Mouse (Mus musculus): ENCODE measurements around the gene Mpp6.
A peak's percentile ranks its signal among the peaks of the same experiment; 100 is the strongest.

The Mpp6 gene

DNA sequence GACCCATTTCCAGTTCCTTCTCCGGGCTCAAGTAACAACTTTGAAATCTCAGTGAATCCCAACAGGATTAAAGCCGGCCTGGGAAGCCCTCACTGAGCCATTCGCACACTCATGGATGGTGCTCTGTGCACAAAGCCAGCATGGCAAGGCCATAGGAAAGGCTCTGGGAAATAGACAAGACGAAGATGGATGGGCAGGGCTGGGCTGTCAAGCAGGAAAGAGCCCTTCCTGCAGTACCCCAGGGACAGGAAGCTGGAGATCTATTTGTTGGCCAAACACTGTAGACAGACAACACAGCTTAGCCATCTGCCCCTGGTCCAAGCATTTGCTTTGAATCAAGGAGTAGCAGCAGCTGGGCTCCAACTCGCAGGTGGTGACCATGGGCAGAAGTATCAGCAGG, 118.1 kb downstream of the Mpp6 start:
- DNase-seq (ENCODE audit: low spot score in 2 of 2), result no peak

- DNase-seq (ENCODE audit: low spot score in 2 of 2), result no peak
These were observed 121.2 kb downstream of the Mpp6 start for GRCm38 (mm10) chr6:50231288-50231687.

- DNase-seq (ENCODE audit: low spot score in 2 of 2), result no peak
These were observed 122.9 kb downstream of the Mpp6 start for GRCm38 (mm10) chr6:50232984-50233383.

- no peak for DNase-seq (ENCODE audit: low spot score in 2 of 2)
These were observed 127.9 kb downstream of the Mpp6 start for GRCm38 (mm10) chr6:50237963-50238362.

DNA sequence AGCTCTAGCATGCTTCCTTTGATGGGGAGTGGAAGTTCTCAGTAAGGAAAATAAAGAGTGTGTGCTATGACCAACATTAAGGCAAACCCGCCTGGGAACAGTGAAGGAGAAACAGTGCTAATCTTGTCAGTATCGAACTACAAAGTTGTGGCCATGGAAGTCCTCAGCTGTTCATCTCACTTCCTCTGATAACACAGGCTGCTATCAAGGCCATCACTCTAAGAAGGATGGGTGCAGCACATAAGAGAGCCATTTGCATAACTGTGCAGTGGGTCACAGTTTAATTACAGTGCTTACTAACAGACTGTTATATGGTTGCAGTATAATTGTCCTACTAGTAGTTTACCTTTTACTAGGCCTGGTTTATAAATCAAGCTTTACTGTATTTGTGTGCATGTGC, 129.9 kb downstream of the Mpp6 start:
- no peak for DNase-seq (ENCODE audit: low spot score in 2 of 2)

DNA sequence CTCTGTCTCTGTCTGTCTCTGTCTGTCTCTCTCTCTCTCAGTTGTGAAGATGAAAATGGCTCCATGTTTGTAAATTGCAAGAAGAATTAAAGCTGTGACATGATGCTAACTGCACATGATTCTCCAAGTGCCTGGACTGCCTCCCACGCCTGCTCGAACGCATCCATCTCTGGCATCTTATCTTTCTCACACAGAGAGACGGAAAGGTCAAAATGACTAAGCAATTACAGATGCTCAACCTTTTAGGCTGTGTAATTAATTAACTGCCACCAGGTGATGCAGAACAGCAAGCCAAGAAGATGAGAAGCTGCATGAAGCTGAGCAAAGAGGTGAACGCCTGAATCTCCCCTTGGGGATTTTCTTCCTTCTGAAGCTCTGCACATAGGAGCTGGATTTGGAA, 130.4 kb downstream of the Mpp6 start:
- no peak for DNase-seq (ENCODE audit: low spot score in 2 of 2)

DNA sequence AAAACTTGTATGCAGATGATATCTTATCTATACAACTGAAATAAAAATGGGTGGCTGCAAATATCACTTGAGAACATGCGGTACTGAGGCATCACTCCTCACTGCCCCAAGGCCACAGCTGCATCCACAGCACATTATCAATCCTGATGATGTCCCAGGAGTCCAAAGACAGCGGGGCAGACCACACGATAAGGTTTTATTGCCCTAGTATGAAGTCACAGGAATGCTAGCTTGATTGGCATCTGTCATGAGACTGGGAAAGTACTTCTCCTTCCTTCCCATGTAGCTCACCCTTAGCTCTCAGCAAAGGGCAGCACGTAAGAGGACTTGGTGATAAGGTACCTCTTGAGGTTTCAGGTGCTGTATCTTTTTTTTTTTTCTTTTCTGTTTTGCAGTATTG, 134.1 kb downstream of the Mpp6 start:
- DNase-seq (ENCODE audit: low spot score in 2 of 2), result no peak

DNA sequence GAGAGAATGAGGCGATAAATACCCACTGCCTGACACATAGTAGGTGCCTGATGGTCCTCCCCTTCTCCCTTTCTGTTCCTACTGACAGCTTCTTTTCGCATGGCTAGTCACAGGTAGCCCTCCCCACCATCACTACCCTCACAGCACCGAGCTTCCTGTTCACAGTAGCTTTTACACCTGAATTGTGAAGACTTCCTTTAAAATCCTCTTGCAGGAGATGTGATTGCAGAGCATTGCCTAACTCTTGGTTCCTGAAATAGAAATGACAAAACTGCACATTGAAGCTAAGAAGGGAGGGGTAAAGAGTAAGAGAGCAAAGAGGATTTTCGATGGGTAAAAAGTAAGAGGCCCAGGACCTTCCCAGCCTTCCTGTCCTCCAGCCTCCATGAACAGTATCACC, 134.9 kb downstream of the Mpp6 start:
- no peak for DNase-seq (ENCODE audit: low spot score in 2 of 2)

GRCm38 (mm10) chr6:50247356-50247755, 137.3 kb downstream of the Mpp6 start:
- DNase-seq (ENCODE audit: low spot score in 2 of 2), result peak in 1 of 2 experiments; percentile 3

GRCm38 (mm10) chr6:50247791-50248190, 137.8 kb downstream of the Mpp6 start:
- peak in 1 of 2 experiments; percentile 1 for DNase-seq (ENCODE audit: low spot score in 2 of 2)

All from spleen, postnatal 10 days (tissue).